Comparison of ENCODE assay signal across 15 mouse cellular contexts in genomic region chr9:71540739-71541138, GRCm38 (mm10).
"Had no signal": no experiment of that assay in that cellular context is flagged by ENCODE, and none has a peak within 500 bp of the region (broad histone marks: within the 10 kb centered on the region; RNA-seq: fewer than 3 reads in every experiment).

No protein-coding gene starts in this region.

- H3K9me3 ChIP-seq: megakaryocyte, embryonic 14.5 days; midbrain, embryonic 13.5 days; midbrain, embryonic 15.5 days; neural tube, embryonic 12.5 days had no signal

- H3K36me3 ChIP-seq: midbrain, embryonic 13.5 days; midbrain, embryonic 15.5 days; neural tube, embryonic 12.5 days had no signal

- H3K27me3 ChIP-seq: midbrain, embryonic 15.5 days; neural tube, embryonic 12.5 days had no signal

- H3K4me3 ChIP-seq: megakaryocyte, embryonic 14.5 days; midbrain, embryonic 13.5 days; midbrain, embryonic 15.5 days; neural tube, embryonic 12.5 days had no signal

- H3K9ac ChIP-seq: liver, embryonic 14.5 days; lung, embryonic 14.5 days; midbrain, embryonic 13.5 days; midbrain, embryonic 15.5 days; neural tube, embryonic 12.5 days had no signal

- H3K4me1 ChIP-seq: midbrain, embryonic 13.5 days; neural tube, embryonic 12.5 days had no signal

- ATAC-seq: midbrain, embryonic 13.5 days; midbrain, embryonic 15.5 days had no signal

- H3K4me2 ChIP-seq: lung, embryonic 14.5 days; midbrain, embryonic 11.5 days; midbrain, embryonic 13.5 days; midbrain, embryonic 15.5 days; neural tube, embryonic 12.5 days had no signal

- H3K27ac ChIP-seq: liver, embryonic 14.5 days; midbrain, embryonic 13.5 days; midbrain, embryonic 15.5 days; neural tube, embryonic 12.5 days had no signal

- DNase-seq: lung, adult 18-20 months; lung, embryonic 14.5 days; lung, postnatal 10 days; lung, postnatal 4 days; right cerebral cortex, postnatal 14 days; spleen, adult 18-20 months; thymus, adult 2 months; thymus, postnatal 25 days; thymus, postnatal 4 days had no signal
